Mouse (Mus musculus) small intestine, adult 2 months (tissue): ENCODE data around the gene Prkg1.

Experiments used
- CTCF ChIP-seq: fragments of 200-500 bp; IDR thresholded peaks from 2 replicates; pipeline ENCODE4 v1.5.1; 2012; ENCODE audit warnings: low read depth, mild to moderate bottlenecking, control low read depth, inconsistent platforms, low read length, moderate library complexity, mixed read lengths; ENCODE audit not compliant: insufficient replicate concordance, insufficient read length; ENCODE audit errors: extremely low read depth
- POLR2A ChIP-seq: fragments of 200-500 bp; IDR thresholded peaks from 2 replicates; pipeline ENCODE4 v1.6.1; 2012; ENCODE audit warnings: low read depth, mild to moderate bottlenecking, control low read depth, inconsistent platforms, low read length, moderate library complexity

DNA sequence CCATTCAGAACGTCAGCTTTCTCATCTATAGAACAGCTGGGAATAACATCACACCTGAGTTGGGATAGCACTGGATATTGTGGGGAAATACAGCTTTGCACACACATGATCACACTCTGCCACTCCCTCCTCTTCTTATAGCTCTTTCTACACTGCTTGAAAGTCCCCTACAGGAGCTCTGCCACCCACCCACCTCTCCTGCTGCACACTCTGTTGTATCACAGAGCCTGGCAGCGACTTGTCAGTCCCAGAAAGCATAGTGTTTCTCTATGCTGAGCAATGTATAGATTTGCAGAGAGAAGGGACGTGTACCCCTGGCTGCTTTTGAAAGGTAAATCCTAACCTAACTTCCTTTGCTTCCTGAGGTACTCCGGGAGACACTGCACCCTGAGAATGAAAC is 275.2 kb downstream of the Prkg1 start:
- TF ChIP-seq POLR2A (no peak), CTCF (no peak)
